In genomic region chr19:55747237-55747925, GRCm38 (mm10) we compare ENCODE assay signal across 10 mouse cellular contexts. TPM values are rescaled to one million over a fixed set of nuclear protein-coding genes. Genes with fewer than 3 reads are reported as not detected.
DNase-seq lines count a peak whose midpoint lies in the region; ATAC-seq lines count a peak whose summit lies in the region.
"Had no signal": no experiment of that assay in that cellular context is flagged by ENCODE, and none has a peak within 500 bp of the region (broad histone marks: within the 10 kb centered on the region; RNA-seq: fewer than 3 reads in every experiment).

No protein-coding gene starts in this region.

- no peak for ATAC-seq in heart, embryonic 12.5 days (ENCODE audit: insufficient number of reproducible peaks, low FRiP score)
- ATAC-seq in forebrain, embryonic 13.5 days: no peak

- 23% methylated on average over 13 of the region's 13 CpGs for WGBS in heart, embryonic 12.5 days
- WGBS in forebrain, embryonic 13.5 days: 20% methylated on average over 13 of the region's 13 CpGs
- WGBS in midbrain, embryonic 10.5 days: 27% methylated on average over 13 of the region's 13 CpGs

- H3K27me3 ChIP-seq in heart, embryonic 12.5 days (replicated peaks): no peaks in the 10 kb centered on the region
- H3K27me3 ChIP-seq in forebrain, embryonic 13.5 days: peaks cover 13% of the 10 kb centered on the region; the same call in 1 of the 2 replicates
- H3K27me3 ChIP-seq in midbrain, embryonic 10.5 days (ENCODE audit: low read depth, poor library complexity, severe bottlenecking): no peaks in the 10 kb centered on the region

- H3K27ac ChIP-seq in heart, embryonic 12.5 days (ENCODE audit: poor library complexity, severe bottlenecking): no peak overlapping the region
- H3K27ac ChIP-seq in forebrain, embryonic 13.5 days: peak overlapping the region; percentile 31; the same call in 1 of the 2 replicates
- peak overlapping the region; percentile 63 for H3K27ac ChIP-seq in midbrain, embryonic 10.5 days (replicated peaks)
- H3K27ac ChIP-seq: hindbrain, embryonic 15.5 days had no signal

- no peak for DNase-seq in heart, adult 11 months
- DNase-seq in Muller cell, postnatal 12 days (ENCODE audit: inconsistent ontology term): peak; percentile 49
- no peak for DNase-seq in midbrain, embryonic 10.5 days (ENCODE audit: low spot score)
- DNase-seq in left cerebral cortex, adult 9 months (ENCODE audit: low spot score in 2 of 2): no peak
- DNase-seq in T-cell, adult 2 months (ENCODE audit: low spot score): no peak
- no peak for DNase-seq in adrenal gland, adult 18-20 months (ENCODE audit: low spot score in 2 of 2)
- DNase-seq: liver had no signal

- peak overlapping the region; percentile 13; the same call in 1 of the 2 replicates for H3K9ac ChIP-seq in heart, embryonic 12.5 days
- H3K9ac ChIP-seq in forebrain, embryonic 13.5 days: peak overlapping the region; percentile 52
- H3K9ac ChIP-seq: hindbrain, embryonic 15.5 days had no signal

- peaks cover 70% of the 10 kb centered on the region for H3K4me1 ChIP-seq in heart, embryonic 12.5 days (replicated peaks)
- peaks cover 91% of the 10 kb centered on the region for H3K4me1 ChIP-seq in forebrain, embryonic 13.5 days
- peaks cover 90% of the 10 kb centered on the region for H3K4me1 ChIP-seq in midbrain, embryonic 10.5 days

- peak overlapping the region; percentile 61 for H3K4me2 ChIP-seq in heart, embryonic 12.5 days
- H3K4me2 ChIP-seq in forebrain, embryonic 13.5 days: peak overlapping the region; percentile 49
- H3K4me2 ChIP-seq: hindbrain, embryonic 15.5 days had no signal

- no peaks in the 10 kb centered on the region for H3K9me3 ChIP-seq in heart, embryonic 12.5 days (replicated peaks)
- H3K9me3 ChIP-seq in forebrain, embryonic 13.5 days (replicated peaks): no peaks in the 10 kb centered on the region
- no peaks in the 10 kb centered on the region for H3K9me3 ChIP-seq in midbrain, embryonic 10.5 days (replicated peaks)
- H3K9me3 ChIP-seq: hindbrain, embryonic 15.5 days had no signal

- no peaks in the 10 kb centered on the region for H3K36me3 ChIP-seq in heart, embryonic 12.5 days
- no peaks in the 10 kb centered on the region for H3K36me3 ChIP-seq in forebrain, embryonic 13.5 days (ENCODE audit: poor library complexity, severe bottlenecking)
- H3K36me3 ChIP-seq in midbrain, embryonic 10.5 days: no peaks in the 10 kb centered on the region
- H3K36me3 ChIP-seq: hindbrain, embryonic 15.5 days had no signal

- no peak overlapping the region for H3K4me3 ChIP-seq in heart, embryonic 12.5 days
- H3K4me3 ChIP-seq in forebrain, embryonic 13.5 days: peak overlapping the region; percentile 12; the same call in 1 of the 2 replicates
- H3K4me3 ChIP-seq in midbrain, embryonic 10.5 days: peak overlapping the region; percentile 91
- H3K4me3 ChIP-seq: hindbrain, embryonic 15.5 days had no signal

RNA-seq across cellular contexts. Expression of gene Tcf7l2, which starts 5.8 kb away (rescaled TPM):
- polyA plus RNA-seq in heart, embryonic 12.5 days (2016; fragmentation: Nextera tagmentation; extraction: Ambion mirVana): 59.7 and 64.7 TPM in 2 replicates
- polyA plus RNA-seq in forebrain, embryonic 13.5 days (2015; fragmentation: Nextera tagmentation; extraction: Ambion mirVana): 130 and 215 TPM in 2 replicates
- 180 and 255 TPM in 2 replicates for polyA plus RNA-seq in midbrain, embryonic 10.5 days (2016; fragmentation: Nextera tagmentation; extraction: Ambion mirVana)
- total RNA-seq in adrenal gland, adult 18-20 months (2021): 10 to 100 TPM; 16.0 to 17.3 TPM
